Mouse (Mus musculus) liver, embryonic 16.5 days (tissue): Measurements from ENCODE around the gene Kmt2e. TPM values are rescaled to one million over a fixed set of nuclear protein-coding genes. Genes with fewer than 3 reads are reported as not detected.

Experiments
- ATAC-seq: fragments of 200-750 bp; cut with Nextera tagmentation; 2 replicates; pipeline ENCODE4 v1.8.0; 2017; ENCODE audit warnings: low read depth, mild to moderate bottlenecking, moderate number of reproducible peaks, moderate library complexity
- H3K27ac ChIP-seq: fragments of 300-500 bp; sonication (generic); 2 replicates; pipeline ENCODE4 v1.5.1; 2014; ENCODE audit warnings: mild to moderate bottlenecking, low read length
- H3K27me3 ChIP-seq: fragments of 300-500 bp; sonication (generic); 2 replicates; pipeline ENCODE4 v1.6.1; 2014; ENCODE audit warnings: low read depth, low read length, mixed read lengths; ENCODE audit not compliant: control insufficient read depth, insufficient read depth
- H3K36me3 ChIP-seq: fragments of 300-500 bp; sonication (generic); 2 replicates; pipeline ENCODE4 v1.6.1; 2014; ENCODE audit warnings: mild to moderate bottlenecking; ENCODE audit not compliant: control insufficient read depth, insufficient read depth
- H3K4me1 ChIP-seq: fragments of 300-500 bp; sonication (generic); 2 replicates; pipeline ENCODE4 v1.6.1; 2014; ENCODE audit warnings: low read depth, low read length, mixed read lengths; ENCODE audit not compliant: control insufficient read depth
- H3K4me2 ChIP-seq: fragments of 300-500 bp; sonication (generic); 2 replicates; pipeline ENCODE4 v1.6.1; 2014; ENCODE audit warnings: low read depth, low read length, mixed read lengths
- H3K4me3 ChIP-seq: fragments of 300-500 bp; sonication (generic); 2 replicates; pipeline ENCODE4 v1.5.1; 2014; ENCODE audit warnings: low read depth, mild to moderate bottlenecking, low read length
- H3K9ac ChIP-seq: fragments of 300-500 bp; sonication (generic); 2 replicates; pipeline ENCODE4 v1.6.1; 2014; ENCODE audit warnings: low read depth, low read length
- H3K9me3 ChIP-seq: fragments of 300-500 bp; sonication (generic); replicated peaks from 2 replicates; pipeline ENCODE4 v1.6.1; 2016; ENCODE audit warnings: low read length; ENCODE audit not compliant: control insufficient read depth
- WGBS: fragments of 180-500 bp; shearing (Covaris S2); extraction: QIAGEN DNeasy Blood & Tissue Kit; methylation state at CpG from one replicate; pipeline ENCODE4 v1.1.7; 2014; ENCODE audit not compliant: insufficient replicate concordance; 5-methylcytosine and 5-hydroxymethylcytosine counted together
- polyA plus RNA-seq: library from polyadenylated mRNA; unstranded; fragments of >200 nt; fragmentation: Nextera tagmentation; extraction: Ambion mirVana; gene quantifications from 2 replicates; pipeline ENCODE4 v1.2.1, GENCODE M21; 2015

Kmt2e gene
- polyA plus RNA-seq, 1 experiment from 2014 or later: 35.2 TPM

- H3K4me2 ChIP-seq: no peak overlapping the region
- H3K27ac ChIP-seq: no peak overlapping the region
- no peak for ATAC-seq
- H3K27me3 ChIP-seq: no peaks in the 10 kb centered on the region
- no peak overlapping the region for H3K9ac ChIP-seq
- no peaks in the 10 kb centered on the region for H3K4me1 ChIP-seq
- H3K9me3 ChIP-seq: no peaks in the 10 kb centered on the region
- WGBS: 91% methylated on average over 10 of the region's 10 CpGs
- peaks cover 78% of the 10 kb centered on the region for H3K36me3 ChIP-seq
- H3K4me3 ChIP-seq: no peak overlapping the region
These were observed 63.7 kb downstream of the Kmt2e start for GRCm38 (mm10) chr5:23497920-23498319.

- no peak for ATAC-seq
- Histone ChIP-seq H3K27ac (no peak overlapping the region), H3K27me3 (no peaks in the 10 kb centered on the region), H3K4me3 (no peak overlapping the region), H3K4me2 (no peak overlapping the region), H3K9me3 (no peaks in the 10 kb centered on the region), H3K9ac (no peak overlapping the region), H3K4me1 (no peaks in the 10 kb centered on the region), H3K36me3 (peaks cover 71% of the 10 kb centered on the region)
- WGBS: 90% methylated on average over 16 of the region's 16 CpGs
These were observed 65.0 kb downstream of the Kmt2e start for GRCm38 (mm10) chr5:23499257-23499656.

GRCm38 (mm10) chr5:23500715-23501114 is 66.5 kb downstream of the Kmt2e start:
- Histone ChIP-seq H3K9ac (no peak overlapping the region), H3K4me2 (no peak overlapping the region), H3K9me3 (no peaks in the 10 kb centered on the region), H3K27ac (no peak overlapping the region), H3K4me1 (no peaks in the 10 kb centered on the region), H3K4me3 (no peak overlapping the region), H3K27me3 (no peaks in the 10 kb centered on the region), H3K36me3 (peaks cover 61% of the 10 kb centered on the region)
- 79% methylated on average over 6 of the region's 6 CpGs for WGBS
- ATAC-seq: no peak

GRCm38 (mm10) chr5:23501582-23502316 is 67.5 kb downstream of the Kmt2e start:
- Histone ChIP-seq H3K27me3 (no peaks in the 10 kb centered on the region), H3K27ac (no peak overlapping the region), H3K9ac (no peak overlapping the region), H3K4me2 (no peak overlapping the region), H3K36me3 (peaks cover 52% of the 10 kb centered on the region), H3K4me1 (no peaks in the 10 kb centered on the region), H3K4me3 (no peak overlapping the region), H3K9me3 (no peaks in the 10 kb centered on the region)
- no peak for ATAC-seq
- whole genome bisulfite sequencing: 87% methylated on average over 13 of the region's 13 CpGs

- Histone ChIP-seq H3K4me2 (no peak overlapping the region), H3K36me3 (peaks cover 48% of the 10 kb centered on the region), H3K27ac (no peak overlapping the region), H3K4me3 (no peak overlapping the region), H3K27me3 (no peaks in the 10 kb centered on the region), H3K4me1 (no peaks in the 10 kb centered on the region), H3K9me3 (no peaks in the 10 kb centered on the region), H3K9ac (no peak overlapping the region)
- WGBS: 84% methylated on average over 12 of the region's 13 CpGs
- ATAC-seq: no peak
These were observed 68.2 kb downstream of the Kmt2e start for GRCm38 (mm10) chr5:23502317-23502937.

GRCm38 (mm10) chr5:23505578-23505977 is 71.3 kb downstream of the Kmt2e start:
- no peaks in the 10 kb centered on the region for H3K4me1 ChIP-seq
- no peak for ATAC-seq
- H3K9ac ChIP-seq: no peak overlapping the region

GRCm38 (mm10) chr5:23507210-23507609 is 73.0 kb downstream of the Kmt2e start:
- 68% methylated on average over 4 of the region's 4 CpGs for WGBS
- Histone ChIP-seq H3K36me3 (peaks cover 12% of the 10 kb centered on the region), H3K9me3 (no peaks in the 10 kb centered on the region), H3K4me1 (no peaks in the 10 kb centered on the region), H3K27ac (no peak overlapping the region), H3K4me3 (no peak overlapping the region), H3K4me2 (no peak overlapping the region), H3K9ac (no peak overlapping the region), H3K27me3 (no peaks in the 10 kb centered on the region)
- no peak for ATAC-seq

More at GRCm38 (mm10) chr5:23505578-23505977, 71.3 kb downstream of the Kmt2e start:
- Histone ChIP-seq H3K4me2 (no peak overlapping the region), H3K36me3 (peaks cover 26% of the 10 kb centered on the region), H3K27me3 (no peaks in the 10 kb centered on the region), H3K4me3 (no peak overlapping the region), H3K9me3 (no peaks in the 10 kb centered on the region), H3K27ac (no peak overlapping the region)
- WGBS: 71% methylated on average over 3 of the region's 3 CpGs

- H3K4me1 ChIP-seq: no peaks in the 10 kb centered on the region
- H3K9ac ChIP-seq: no peak overlapping the region
- H3K4me2 ChIP-seq: no peak overlapping the region
- H3K27me3 ChIP-seq: no peaks in the 10 kb centered on the region
- H3K4me3 ChIP-seq: no peak overlapping the region
- H3K27ac ChIP-seq: no peak overlapping the region
- ATAC-seq: no peak
- 85% methylated on average over 6 of the region's 6 CpGs for WGBS
- H3K36me3 ChIP-seq: peaks cover 3% of the 10 kb centered on the region; the same call in 1 of the 2 replicates
- H3K9me3 ChIP-seq: no peaks in the 10 kb centered on the region
These were observed 74.4 kb downstream of the Kmt2e start for GRCm38 (mm10) chr5:23508630-23509029.

GRCm38 (mm10) chr5:23511456-23511855 is 77.2 kb downstream of the Kmt2e start:
- WGBS: 78% methylated on average over 5 of the region's 5 CpGs
- no peak for ATAC-seq
- no peak overlapping the region for H3K27ac ChIP-seq
- no peak overlapping the region for H3K9ac ChIP-seq
- no peak overlapping the region for H3K4me3 ChIP-seq
- no peaks in the 10 kb centered on the region for H3K27me3 ChIP-seq
- H3K9me3 ChIP-seq: no peaks in the 10 kb centered on the region
- no peaks in the 10 kb centered on the region for H3K36me3 ChIP-seq
- H3K4me1 ChIP-seq: no peaks in the 10 kb centered on the region
- no peak overlapping the region for H3K4me2 ChIP-seq
